Mouse (Mus musculus) heart, adult 2 months (tissue): ENCODE measurements around the gene Kctd6. TPM values are rescaled to one million over a fixed set of nuclear protein-coding genes. Genes with fewer than 3 reads are reported as not detected.

Experiments used
- DNase-seq, 2 experiments: peaks; one replicate each; pipeline ENCODE4 v3.0.0; 2021
- H3K27ac ChIP-seq: fragments of 200-600 bp; 2 replicates; pipeline ENCODE4 v1.8.1; 2022
- H3K27me3 ChIP-seq: fragments of 200-500 bp; 2 replicates; pipeline ENCODE4 v1.6.1; 2012; ENCODE audit warnings: mild to moderate bottlenecking, low read length, inconsistent platforms, mixed read lengths; ENCODE audit not compliant: control insufficient read depth, insufficient read depth
- H3K36me3 ChIP-seq: fragments of 200-500 bp; 2 replicates; pipeline ENCODE4 v1.6.1; 2012; ENCODE audit warnings: low read length, inconsistent platforms; ENCODE audit not compliant: control insufficient read depth, insufficient read depth
- H3K4me1 ChIP-seq: fragments of 200-500 bp; 2 replicates; pipeline ENCODE4 v1.6.1; 2011; ENCODE audit warnings: low read length; ENCODE audit not compliant: control insufficient read depth, insufficient read depth
- H3K4me3 ChIP-seq: fragments of 200-600 bp; 2 replicates; pipeline ENCODE4 v1.8.1; 2022
- H3K79me2 ChIP-seq: fragments of 200-500 bp; replicated peaks from 2 replicates; pipeline ENCODE4 v1.6.1; 2012; ENCODE audit warnings: mild to moderate bottlenecking, inconsistent platforms, low read length, moderate library complexity, mixed read lengths; ENCODE audit not compliant: control insufficient read depth, insufficient read depth
- H3K9ac ChIP-seq: fragments of 200-500 bp; 2 replicates; pipeline ENCODE4 v1.6.1; 2012; ENCODE audit warnings: low read depth, mild to moderate bottlenecking, control low read depth, inconsistent platforms, low read length, mixed read lengths
- CTCF ChIP-seq: fragments of 200-600 bp; IDR thresholded peaks from 2 replicates; pipeline ENCODE4 v1.8.1; 2022; ENCODE audit warnings: antibody characterized with exemption, mild to moderate bottlenecking, moderate library complexity
- EP300 ChIP-seq: fragments of 200-500 bp; IDR thresholded peaks from 2 replicates; pipeline ENCODE4 v1.6.1; 2011; ENCODE audit warnings: low read depth, low read length, control low read depth; ENCODE audit not compliant: insufficient read depth
- POLR2A ChIP-seq: fragments of 200-500 bp; IDR thresholded peaks from 2 replicates; pipeline ENCODE4 v1.6.1; 2011; ENCODE audit warnings: mild to moderate bottlenecking, low read depth, low read length, control low read depth; ENCODE audit not compliant: insufficient read depth
- WGBS: fragments of 180-500 bp; shearing (Covaris S2); methylation state at CpG from one replicate; pipeline ENCODE4 v1.1.7; 2018; 5-methylcytosine and 5-hydroxymethylcytosine counted together
- intact Hi-C: fragments of 180-260 bp; cut with DNase I; formaldehyde crosslinking; loops from one replicate; pipeline ENCODE4 v1.15.1; 2025
- polyA plus RNA-seq: library from polyadenylated mRNA; depleted of rRNA; stranded (reverse); fragments of >200 nt; gene quantifications from 2 replicates; pipeline ENCODE4 v1.2.3, GENCODE M21; 2012
- total RNA-seq, 2 experiments: library from RNA; stranded (reverse); gene quantifications; 2 replicates each; pipeline ENCODE4 v1.2.3; 2021

The Kctd6 gene
- total and polyA plus RNA-seq, 3 experiments, result 7.3 to 10.3 (median 8.4) TPM

- Histone ChIP-seq H3K4me3 (no peak overlapping the region), H3K9ac (no peak overlapping the region), H3K36me3 (no peaks in the 10 kb centered on the region), H3K79me2 (no peaks in the 10 kb centered on the region), H3K27me3 (no peaks in the 10 kb centered on the region; the same call in 1 of the 2 replicates), H3K4me1 (no peaks in the 10 kb centered on the region; the same call in 1 of the 2 replicates), H3K27ac (no peak overlapping the region)
- no peak for TF ChIP-seq POLR2A
- TF ChIP-seq EP300, result no peak
- no peak for TF ChIP-seq CTCF
- no peak for DNase-seq
- intact Hi-C loops, result loop anchor here (2.0 kb wide), 1 partner anchor 105 kb away; no protein-coding TSS in a partner anchor
Measured at GRCm38 (mm10) chr14:8241816-8242215, 27.9 kb downstream of the Kctd6 start.

GRCm38 (mm10) chr14:8242388-8242920, 28.5 kb downstream of the Kctd6 start:
- no peak overlapping the region for H3K27ac ChIP-seq

GRCm38 (mm10) chr14:8243136-8243888, 29.4 kb downstream of the Kctd6 start:
- no peak for DNase-seq
- TF ChIP-seq CTCF (no peak), POLR2A (no peak), EP300 (no peak)
- Histone ChIP-seq H3K27ac (no peak overlapping the region), H3K79me2 (no peaks in the 10 kb centered on the region), H3K36me3 (no peaks in the 10 kb centered on the region), H3K27me3 (no peaks in the 10 kb centered on the region; the same call in 1 of the 2 replicates), H3K9ac (no peak overlapping the region), H3K4me1 (no peaks in the 10 kb centered on the region; the same call in 1 of the 2 replicates), H3K4me3 (no peak overlapping the region)
- 58% methylated on average over 8 of the region's 8 CpGs for WGBS
- intact Hi-C loops, result no loop called here

More at GRCm38 (mm10) chr14:8242388-8242920, 28.5 kb downstream of the Kctd6 start:
- Histone ChIP-seq H3K36me3 (no peaks in the 10 kb centered on the region), H3K79me2 (no peaks in the 10 kb centered on the region), H3K4me1 (no peaks in the 10 kb centered on the region; the same call in 1 of the 2 replicates), H3K27me3 (no peaks in the 10 kb centered on the region; the same call in 1 of the 2 replicates), H3K9ac (no peak overlapping the region), H3K4me3 (no peak overlapping the region)
- TF ChIP-seq CTCF (peak; percentile 61), EP300 (no peak)
- 62% methylated on average over 5 of the region's 5 CpGs for WGBS
- intact Hi-C loops, result no loop called here
- peak in 1 of 2 experiments; percentile 29 for DNase-seq

GRCm38 (mm10) chr14:8244211-8244611, 30.3 kb downstream of the Kctd6 start:
- H3K27ac ChIP-seq, result no peak overlapping the region
- H3K9ac ChIP-seq, result no peak overlapping the region
- TF ChIP-seq POLR2A, result no peak
- no peak for TF ChIP-seq EP300
- no peak for TF ChIP-seq CTCF
- no peaks in the 10 kb centered on the region for H3K79me2 ChIP-seq
- no peak for DNase-seq
- H3K4me1 ChIP-seq, result no peaks in the 10 kb centered on the region; the same call in 1 of the 2 replicates
- H3K4me3 ChIP-seq, result no peak overlapping the region
- intact Hi-C loops, result no loop called here
- H3K27me3 ChIP-seq, result no peaks in the 10 kb centered on the region
- 65% methylated on average over 5 of the region's 5 CpGs for WGBS
- H3K36me3 ChIP-seq, result no peaks in the 10 kb centered on the region

GRCm38 (mm10) chr14:8246878-8247277, 32.9 kb downstream of the Kctd6 start:
- Histone ChIP-seq H3K79me2 (no peaks in the 10 kb centered on the region), H3K27me3 (no peaks in the 10 kb centered on the region), H3K9ac (no peak overlapping the region), H3K4me1 (no peaks in the 10 kb centered on the region; the same call in 1 of the 2 replicates), H3K4me3 (no peak overlapping the region), H3K27ac (no peak overlapping the region), H3K36me3 (no peaks in the 10 kb centered on the region)
- DNase-seq, result no peak
- 82% methylated on average over 8 of the region's 8 CpGs for WGBS
- intact Hi-C loops, result no loop called here
- TF ChIP-seq EP300 (no peak), CTCF (no peak), POLR2A (no peak)

GRCm38 (mm10) chr14:8249206-8249605, 35.3 kb downstream of the Kctd6 start:
- no peak overlapping the region for H3K4me3 ChIP-seq
- 86% methylated on average over 1 of the region's 1 CpGs for WGBS
- H3K9ac ChIP-seq, result no peak overlapping the region
- TF ChIP-seq POLR2A (no peak), EP300 (no peak), CTCF (no peak)
- intact Hi-C loops, result no loop called here
- no peaks in the 10 kb centered on the region for H3K27me3 ChIP-seq
- H3K79me2 ChIP-seq, result no peaks in the 10 kb centered on the region
- no peak overlapping the region for H3K27ac ChIP-seq
- H3K4me1 ChIP-seq, result no peaks in the 10 kb centered on the region
- H3K36me3 ChIP-seq, result no peaks in the 10 kb centered on the region
- no peak for DNase-seq
